Mouse (Mus musculus): ENCODE results near the gene Nelfb.

Gene Nelfb

DNA sequence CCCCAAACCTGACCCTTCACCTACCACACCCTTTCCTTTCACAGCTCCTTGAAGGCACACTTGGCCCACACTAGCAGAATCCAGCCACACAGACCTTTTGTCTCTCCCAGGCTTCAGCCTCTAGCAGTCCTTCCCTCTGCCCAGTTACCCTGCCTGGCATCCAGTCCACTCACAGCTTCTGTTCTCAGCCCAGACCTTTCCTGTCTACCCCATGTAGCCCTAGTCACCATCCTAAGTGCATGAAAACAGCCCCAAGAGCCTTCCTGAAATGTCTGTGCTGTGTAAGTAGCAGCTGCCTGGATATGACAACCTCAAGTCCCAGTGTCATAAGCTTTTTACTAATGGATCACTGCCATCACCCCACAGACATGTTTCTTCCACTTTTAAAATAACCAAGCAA, 13.3 kb downstream of the Nelfb start:
- no peak for DNase-seq (ENCODE audit: extremely low read depth, low read depth)

DNA sequence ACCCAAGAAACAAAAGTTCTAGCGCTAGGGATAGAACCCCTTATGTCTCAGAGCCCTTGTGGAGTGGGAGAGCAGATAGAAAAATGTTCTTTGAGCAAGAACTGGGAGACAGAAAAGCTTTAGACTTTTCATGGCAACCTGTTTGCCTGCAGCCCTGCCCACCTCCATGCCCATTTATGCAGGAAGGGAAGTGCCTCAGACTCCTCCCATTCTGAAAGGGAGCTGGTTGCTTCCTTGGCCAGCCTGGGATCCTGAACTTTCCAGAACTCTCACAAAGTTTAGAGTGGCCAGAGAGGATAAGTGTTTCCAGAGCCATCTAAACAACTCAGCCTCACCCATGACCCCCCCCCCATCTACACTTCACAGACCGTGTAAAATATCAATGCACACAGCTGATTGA, 14.1 kb downstream of the Nelfb start:
- no peak for DNase-seq (ENCODE audit: extremely low read depth, low read depth)

- peak; percentile 96 for DNase-seq (ENCODE audit: extremely low read depth, low read depth)
These were observed 14.9 kb downstream of the Nelfb start, which contains the start of gene Tor4a for GRCm38 (mm10) chr2:25196172-25196954. TSS of gene Tor4a (minus strand) at chr2:25196886.

- peak; percentile 88 for DNase-seq (ENCODE audit: extremely low read depth, low read depth)
These were observed 15.8 kb downstream of the Nelfb start for GRCm38 (mm10) chr2:25195211-25196156.

- DNase-seq (ENCODE audit: extremely low read depth, low read depth), result no peak
These were observed 16.7 kb downstream of the Nelfb start for GRCm38 (mm10) chr2:25194486-25195171.

DNA sequence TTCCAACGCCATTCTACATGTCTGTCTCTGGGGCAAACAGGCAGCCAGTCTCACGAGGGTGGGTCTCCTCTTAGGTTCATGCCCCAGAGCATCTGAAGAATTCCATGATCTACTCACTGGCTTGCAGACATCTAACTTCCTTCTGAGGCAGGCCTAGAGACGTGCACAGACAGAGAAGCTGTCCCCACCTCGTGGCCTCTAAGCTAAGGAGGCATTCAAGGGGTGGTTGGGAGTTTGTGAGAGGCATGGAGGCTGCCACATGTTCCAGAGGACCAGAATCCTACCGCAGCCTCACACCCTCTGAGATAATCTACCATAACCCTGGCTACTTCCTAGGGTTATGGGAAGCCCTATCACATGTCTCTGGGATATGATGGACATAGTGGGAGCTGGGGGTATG, 17.3 kb downstream of the Nelfb start:
- DNase-seq (ENCODE audit: extremely low read depth, low read depth), result no peak

- DNase-seq (ENCODE audit: extremely low read depth, low read depth), result peak; percentile 90
These were observed 17.9 kb downstream of the Nelfb start for GRCm38 (mm10) chr2:25193330-25193770.

DNA sequence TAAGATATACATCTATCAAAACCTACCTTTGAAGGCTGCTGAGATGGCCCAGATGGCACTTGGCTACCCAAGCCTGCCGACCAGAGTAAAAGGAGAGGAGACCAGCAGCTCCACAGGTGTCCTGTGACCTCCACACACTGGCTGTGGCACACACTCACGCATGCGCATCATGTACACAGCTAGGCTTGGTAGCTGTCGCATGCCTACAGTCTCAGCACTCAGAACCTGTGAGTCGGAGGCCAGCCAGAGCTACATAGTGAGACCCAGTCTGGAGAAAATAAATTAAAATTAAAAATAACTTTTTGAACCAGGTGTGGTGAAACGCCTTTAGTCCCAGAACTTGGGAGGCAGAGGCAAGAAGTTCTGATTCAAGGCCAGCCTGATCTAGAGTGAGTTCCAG, 23.4 kb downstream of the Nelfb start:
- no peak for DNase-seq (ENCODE audit: extremely low read depth, low read depth)

- no peak for DNase-seq (ENCODE audit: extremely low read depth, low read depth)
These were observed 24.7 kb downstream of the Nelfb start for GRCm38 (mm10) chr2:25186575-25186930.

DNA sequence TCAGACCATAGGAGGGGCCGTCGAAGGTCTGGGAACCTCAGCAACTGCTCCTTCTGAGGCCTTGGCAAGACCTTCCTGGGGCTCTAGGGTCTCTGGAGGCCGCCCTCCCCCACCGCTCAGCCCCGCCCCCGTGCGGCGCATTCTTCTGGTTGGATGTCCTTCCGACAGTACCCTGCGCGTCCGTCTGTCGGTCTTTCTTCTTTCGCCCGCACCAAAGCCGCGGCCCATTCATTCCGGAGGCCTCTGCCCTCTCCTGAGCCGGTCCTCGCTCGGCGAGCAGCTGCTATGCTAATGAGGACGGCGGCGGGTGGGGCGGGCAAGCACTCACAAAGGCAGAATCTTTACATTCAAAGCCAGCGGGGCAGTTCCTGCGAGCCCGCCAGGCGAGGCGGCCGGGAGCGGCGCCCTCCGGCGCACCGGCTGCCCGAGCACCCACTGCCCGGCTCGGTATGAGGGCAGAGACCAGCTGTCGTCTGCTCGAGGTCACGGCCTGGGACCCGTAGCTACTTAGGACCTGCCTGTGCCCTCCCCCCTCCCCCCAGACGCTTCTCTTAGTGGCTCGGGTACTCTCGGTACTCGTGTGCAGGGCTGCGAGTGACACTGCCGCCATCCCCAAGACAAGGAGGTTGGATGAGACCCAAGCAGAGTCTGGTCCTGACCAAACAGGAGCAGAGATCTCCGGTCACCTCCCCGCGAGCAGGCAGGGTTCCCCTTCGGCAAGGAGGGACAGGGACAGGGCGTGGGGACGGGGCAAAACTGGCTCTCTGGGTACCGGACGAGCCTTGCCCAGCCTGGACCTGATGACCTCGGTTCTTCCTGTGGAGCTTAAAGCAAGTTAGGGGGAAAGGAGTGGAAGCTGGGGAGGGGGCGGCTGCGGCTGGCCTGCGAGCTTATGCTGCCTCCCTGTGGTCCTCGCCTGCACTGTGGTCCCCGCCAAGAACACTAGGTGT, 25.4 kb downstream of the Nelfb start:
- no peak for DNase-seq (ENCODE audit: extremely low read depth, low read depth)

DNA sequence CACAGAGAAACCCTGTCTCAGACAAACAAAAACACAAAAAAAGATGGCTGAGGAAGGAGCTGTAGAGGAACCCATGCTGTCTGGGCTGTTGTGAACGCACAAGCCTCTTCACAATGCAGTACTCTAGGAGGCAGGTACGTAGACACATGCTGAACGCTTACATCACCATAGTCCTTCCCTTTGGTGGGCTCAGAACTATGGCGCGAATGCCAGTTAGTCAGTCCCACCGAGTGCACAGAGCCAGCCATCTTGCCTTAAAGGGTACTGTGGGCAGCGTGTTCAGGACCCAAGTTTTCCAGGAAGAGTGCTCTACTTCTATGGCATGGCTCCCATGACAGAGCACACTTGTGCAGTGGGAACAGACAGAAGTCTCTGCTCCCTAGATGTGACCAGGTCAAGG, 26.8 kb downstream of the Nelfb start:
- DNase-seq (ENCODE audit: extremely low read depth, low read depth), result no peak

DNA sequence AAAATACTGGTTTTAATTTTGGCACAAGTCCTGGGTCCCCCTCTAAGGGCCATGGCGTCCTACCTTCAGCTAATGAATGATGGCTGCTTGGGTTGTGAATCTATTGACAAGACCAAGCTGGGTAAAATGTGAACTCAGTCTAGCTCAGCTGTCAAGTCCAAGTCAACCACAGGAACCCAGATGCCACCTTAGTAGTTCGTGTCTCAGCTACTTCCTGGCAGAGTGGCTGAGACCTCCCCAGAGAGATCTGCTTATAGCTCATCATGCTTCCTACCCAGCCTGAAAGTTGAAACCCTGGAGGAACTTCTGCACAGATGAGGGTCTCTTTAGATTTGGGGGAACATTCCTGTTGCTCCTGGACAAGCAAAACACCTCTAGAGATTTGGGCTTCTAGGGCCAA, 28.0 kb downstream of the Nelfb start:
- no peak for DNase-seq (ENCODE audit: extremely low read depth, low read depth)

DNA sequence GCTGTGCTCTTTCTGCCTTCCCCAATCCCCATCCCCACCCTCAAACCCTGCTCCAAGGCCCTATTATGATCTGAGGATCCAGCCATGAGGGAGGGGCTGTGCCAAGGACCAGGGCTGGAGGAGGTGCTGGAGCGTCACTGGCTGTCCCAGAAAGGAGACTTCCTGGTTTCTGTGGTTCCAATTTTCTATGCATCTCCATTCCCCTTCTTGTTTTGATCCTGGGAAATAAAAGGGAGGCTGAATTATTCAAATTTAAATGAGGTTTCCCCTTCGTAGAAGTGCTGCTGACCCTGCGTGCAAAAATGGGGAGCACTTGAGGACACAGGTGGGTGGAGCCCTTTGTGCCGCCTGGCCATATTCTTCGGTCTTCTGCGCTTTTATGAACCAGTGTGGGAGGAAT, 28.6 kb downstream of the Nelfb start:
- peak; percentile 46 for DNase-seq (ENCODE audit: extremely low read depth, low read depth)

DNA sequence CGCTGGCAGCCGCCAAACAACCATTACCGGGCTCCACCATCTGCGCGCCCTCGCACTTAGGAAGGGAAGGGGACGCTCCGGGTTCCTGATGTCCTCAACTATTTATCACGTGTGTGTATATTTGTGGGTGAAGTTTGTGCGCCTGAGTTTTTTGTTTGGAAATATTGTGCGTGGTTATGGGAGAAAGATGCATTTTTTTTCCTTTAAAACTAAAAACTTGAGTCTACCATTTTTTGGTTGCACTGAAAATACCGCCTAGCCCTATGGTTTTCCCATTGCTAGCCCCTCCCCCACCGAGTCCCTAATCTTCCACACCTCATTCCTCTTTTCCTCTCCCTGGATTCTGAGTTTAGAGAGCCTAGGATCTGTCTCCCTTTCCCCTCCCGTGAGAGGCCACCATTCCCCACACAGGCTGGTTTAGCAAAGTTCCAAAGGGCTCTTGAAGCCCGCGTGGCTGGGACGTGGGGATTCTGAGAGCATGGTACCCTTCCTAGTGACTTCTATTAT, 29.3 kb downstream of the Nelfb start:
- DNase-seq (ENCODE audit: extremely low read depth, low read depth), result no peak

DNA sequence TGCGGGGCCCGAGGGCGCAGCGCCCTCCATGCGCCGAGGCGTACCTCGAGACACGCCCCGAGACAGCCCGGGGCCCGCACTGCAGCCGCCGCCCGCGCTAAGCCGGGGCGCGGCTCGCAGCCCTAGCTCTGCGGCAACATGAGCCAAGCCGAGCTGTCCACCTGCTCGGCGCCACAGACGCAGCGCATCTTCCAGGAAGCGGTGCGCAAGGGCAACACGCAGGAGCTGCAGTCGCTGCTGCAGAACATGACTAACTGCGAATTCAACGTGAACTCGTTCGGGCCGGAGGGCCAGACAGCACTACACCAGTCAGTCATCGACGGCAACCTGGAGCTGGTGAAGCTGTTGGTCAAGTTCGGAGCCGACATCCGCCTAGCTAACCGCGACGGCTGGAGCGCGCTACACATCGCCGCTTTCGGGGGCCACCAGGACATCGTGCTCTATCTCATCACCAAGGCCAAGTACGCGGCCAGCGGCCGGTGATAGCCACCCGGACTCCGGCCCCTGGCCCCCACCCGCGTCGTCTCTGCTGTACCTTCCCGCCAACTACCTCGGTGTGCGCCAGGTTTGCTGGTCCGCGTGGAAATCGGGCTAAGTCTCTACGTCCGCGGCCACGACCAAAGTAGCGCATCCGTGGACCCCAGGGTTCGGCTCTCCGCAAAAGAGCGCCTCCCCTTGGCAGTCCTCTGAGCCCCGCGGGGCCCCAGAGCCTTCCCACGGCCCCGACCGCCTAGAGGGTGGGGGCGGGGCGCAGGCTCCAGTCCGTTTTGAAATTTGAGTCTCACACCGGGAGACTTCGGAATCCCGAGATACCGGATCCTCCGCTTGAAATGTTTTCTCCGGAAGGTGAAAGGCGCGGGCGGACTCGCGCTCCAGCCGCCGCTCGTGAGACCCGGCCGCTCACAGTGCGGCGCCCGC, 30.1 kb downstream of the Nelfb start:
- DNase-seq (ENCODE audit: extremely low read depth, low read depth), result no peak

- DNase-seq (ENCODE audit: extremely low read depth, low read depth), result peak; percentile 81
These were observed 30.8 kb downstream of the Nelfb start, which contains the start of gene Nrarp for GRCm38 (mm10) chr2:25180478-25180903. TSS of gene Nrarp (plus strand) at chr2:25180758.

DNA sequence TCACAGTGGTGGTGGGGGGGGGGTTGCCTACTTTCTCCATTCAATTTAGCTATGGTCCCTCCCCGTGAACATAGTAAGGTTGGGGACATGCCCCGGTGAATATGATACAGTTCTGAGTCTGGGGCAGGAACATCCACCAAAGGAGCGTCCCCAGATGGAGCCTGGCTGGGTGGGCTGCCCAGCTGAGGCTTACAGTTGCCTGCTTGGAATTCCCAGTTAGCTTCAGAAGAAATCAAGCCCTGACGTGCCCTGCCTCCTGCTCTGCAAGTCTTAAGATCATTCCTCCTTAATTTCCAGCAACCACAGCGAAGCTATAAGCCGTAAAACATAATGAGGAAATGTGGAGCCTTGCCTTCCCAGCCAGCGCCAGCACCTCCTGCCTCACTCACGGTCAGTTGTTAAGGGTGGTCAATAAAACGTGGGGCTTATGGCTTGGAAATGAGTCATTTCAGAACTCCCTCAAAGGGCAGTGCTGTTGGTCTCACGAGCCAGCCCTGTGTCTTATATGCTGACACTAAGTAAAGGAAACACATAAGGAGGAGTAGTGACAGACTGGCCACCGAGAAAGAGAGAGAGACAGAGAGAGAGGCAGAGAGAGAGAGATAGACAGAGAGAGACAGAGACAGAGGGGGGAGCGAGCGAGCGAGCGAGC, 31.6 kb downstream of the Nelfb start:
- DNase-seq (ENCODE audit: extremely low read depth, low read depth), result no peak

DNA sequence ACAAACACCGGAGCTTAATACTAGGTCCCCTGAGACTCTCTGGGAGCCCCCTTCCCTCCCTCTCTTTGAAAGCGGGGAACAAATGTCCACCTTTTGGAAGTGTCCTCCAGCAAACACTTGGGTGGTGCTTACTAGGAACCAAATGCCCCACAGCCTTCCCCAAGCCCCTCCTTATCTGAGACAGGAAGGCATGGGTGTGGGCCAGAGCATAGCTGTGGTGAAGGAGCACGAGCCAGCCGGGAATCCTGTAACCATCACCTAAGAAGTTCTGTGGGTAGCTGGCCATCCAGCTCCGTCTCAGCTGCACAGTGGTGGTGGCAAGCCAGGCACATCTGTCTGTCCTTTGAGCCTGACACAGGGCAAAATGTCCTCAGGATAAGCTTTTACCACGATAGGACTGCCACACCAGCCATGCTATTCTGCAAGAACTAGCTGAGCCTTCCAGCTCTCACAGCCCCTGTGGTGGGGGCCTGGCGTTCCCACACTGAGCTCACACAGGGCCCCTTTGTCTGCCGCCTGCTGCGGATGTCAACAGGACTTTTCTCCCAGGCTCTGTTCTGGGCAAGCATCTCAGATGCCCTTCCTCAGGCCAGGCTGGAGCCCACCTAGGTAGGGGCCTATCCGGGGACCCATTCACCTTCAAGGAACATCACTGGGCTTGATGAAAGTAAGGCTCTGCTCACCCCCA, 32.9 kb downstream of the Nelfb start:
- DNase-seq (ENCODE audit: extremely low read depth, low read depth), result no peak

Data from MEL-GATA-1-ER (cell line).